Mouse (Mus musculus) layer of hippocampus, adult 6 months (tissue): ENCODE results near the gene Adprhl2. TPM values are rescaled to one million over a fixed set of nuclear protein-coding genes. Genes with fewer than 3 reads are reported as not detected.

ENCODE experiments used
- long read RNA-seq, 2 experiments: library from polyadenylated mRNA; unstranded; transcript quantifications; one replicate each; pipeline ENCODE4 v2.0.0; 2019 to 2020
- polyA plus RNA-seq: library from polyadenylated mRNA; unstranded; fragments of <200 nt; fragmentation: Nextera tagmentation; gene quantifications from 2 replicates; pipeline ENCODE4 v1.2.3, GENCODE M21; 2021

Adprhl2 gene
- polyA plus RNA-seq, result 20.2 and 22.4 TPM in 2 replicates
- long read RNA-seq, experiment 1, transcript Adprhl2-201 (6 exons, 1,672 nt), result major isoform, 40 of 46 reads
- long read RNA-seq, experiment 1, partial matches to known transcripts, result 3 of 46 reads
- long read RNA-seq, experiment 1, other reads (novel, unspliced or antisense), result 3 of 46 reads
- long read RNA-seq, experiment 2, transcript Adprhl2-202 (4 exons, 1,826 nt), result minor isoform, 7 of 174 reads
- long read RNA-seq, experiment 2, transcript Adprhl2-201 (6 exons, 1,672 nt), result major isoform, 144 of 174 reads
- long read RNA-seq, experiment 2, partial matches to known transcripts, result 2 of 174 reads
- long read RNA-seq, experiment 2, other reads (novel, unspliced or antisense), result 21 of 174 reads

DNA sequence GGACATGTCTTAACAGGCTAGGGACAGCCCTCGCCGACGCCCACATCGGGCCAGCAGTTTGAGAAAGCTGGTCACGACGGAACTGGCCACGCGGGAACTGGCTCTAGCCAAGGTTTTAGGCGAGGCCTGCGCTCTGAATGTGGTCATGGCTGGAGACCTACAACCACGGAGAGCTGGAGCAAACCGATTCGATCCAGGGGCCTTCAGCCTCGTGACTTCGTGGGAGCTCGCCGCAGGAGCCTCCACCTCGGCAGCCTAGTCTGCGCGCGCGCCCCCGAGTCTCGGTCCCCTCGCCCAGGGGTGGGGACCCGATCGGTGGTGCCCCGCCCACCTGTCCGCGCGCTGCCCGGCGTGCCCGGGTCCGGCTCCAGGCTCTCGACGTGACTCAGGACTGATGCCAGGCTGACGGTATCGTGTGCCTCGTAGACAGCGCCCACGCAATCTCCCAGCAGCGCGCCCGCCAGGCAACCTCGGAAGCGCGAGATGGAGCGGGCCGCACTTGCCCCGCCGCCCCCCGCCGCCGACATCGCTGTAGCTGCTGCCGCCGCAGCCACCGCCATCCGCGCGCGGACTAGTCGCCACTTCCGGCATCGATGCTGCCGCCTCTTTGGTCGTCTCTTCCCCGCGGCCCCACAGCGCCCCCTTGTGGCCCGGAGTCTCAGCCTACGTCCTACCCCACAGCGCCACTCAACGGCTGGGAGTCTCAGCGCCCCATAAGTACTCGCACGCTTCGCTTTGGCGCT is at the start of gene Adprhl2:
TSS of gene Adprhl2 (minus strand) at position 593 of the 743 bp plus-strand sequence.

DNA sequence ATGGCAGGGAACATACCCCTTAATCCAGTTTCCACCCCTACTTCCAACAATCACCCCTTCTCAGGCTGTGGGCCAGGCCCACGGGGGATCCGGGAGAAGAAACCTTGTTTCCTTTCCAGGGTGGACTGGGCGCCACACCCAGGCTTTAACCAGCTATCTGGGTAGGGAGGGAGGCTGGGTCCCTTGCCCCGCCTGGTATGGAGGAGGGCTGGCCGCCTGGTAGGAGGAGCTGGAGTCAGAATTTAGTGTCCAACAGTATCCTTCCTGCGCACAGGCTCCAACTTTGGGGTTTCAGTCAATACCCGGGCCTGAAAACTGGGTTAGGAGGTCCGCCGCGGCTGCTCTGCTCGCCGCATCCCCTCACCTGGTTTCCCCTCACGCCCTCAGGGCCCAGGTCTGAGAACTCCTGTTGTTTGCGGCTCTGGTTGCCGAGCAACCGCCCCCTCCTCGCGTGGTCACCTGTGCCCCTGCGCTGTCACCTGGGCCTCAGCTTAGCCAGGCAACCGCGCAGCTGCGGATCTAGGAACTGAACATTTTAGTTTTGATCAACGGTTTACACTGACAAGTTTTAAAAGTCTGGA is 3.9 kb upstream of the Adprhl2 start, which contains the start of gene Tekt2:
TSS of gene Tekt2 (minus strand) at position 408 of the 581 bp plus-strand sequence.

DNA sequence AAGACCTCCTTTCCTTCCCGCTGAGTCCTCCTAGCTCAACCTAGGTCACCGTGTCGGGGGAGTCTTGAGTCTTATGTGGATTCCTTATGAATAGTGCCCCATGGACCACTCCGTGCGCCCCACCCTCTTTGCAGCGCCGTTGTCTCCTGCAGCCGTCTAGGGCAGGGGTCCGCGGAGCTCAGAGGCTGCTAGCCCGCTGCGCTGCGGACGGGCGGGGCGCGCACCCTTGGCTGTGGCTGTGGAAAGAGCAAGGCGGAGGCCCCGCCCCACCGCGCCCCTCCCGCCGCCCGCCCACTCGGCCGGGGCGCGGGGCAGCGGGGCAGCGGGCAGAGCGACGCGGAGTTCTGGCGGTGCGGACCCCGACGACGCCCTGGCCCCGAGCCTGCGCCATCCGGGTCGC is 35.0 kb downstream of the Adprhl2 start, which contains the start of gene Col8a2:
TSS of gene Col8a2 (plus strand) at position 302 of the 400 bp plus-strand sequence.

Other genes with a start within 250 kb of the Adprhl2 start
- gene Lsm10, start 225.1 kb downstream of the Adprhl2 start, polyA plus RNA-seq, result 34.3 and 36.3 TPM in 2 replicates
- gene Stk40, start 217.7 kb downstream of the Adprhl2 start, polyA plus RNA-seq, result 3.4 and 3.9 TPM in 2 replicates
- 6.8 and 9.5 TPM in 2 replicates for gene Eva1b, start 174.0 kb downstream of the Adprhl2 start, polyA plus RNA-seq
- gene Sh3d21, start 158.2 kb downstream of the Adprhl2 start, polyA plus RNA-seq, result 0.49 and 0.69 TPM in 2 replicates
- 36.5 and 50.9 TPM in 2 replicates for gene Thrap3, start 118.9 kb downstream of the Adprhl2 start, polyA plus RNA-seq
- 46.7 and 54.9 TPM in 2 replicates for gene Map7d1, start 65.4 kb downstream of the Adprhl2 start, polyA plus RNA-seq
- gene Trappc3, start 59.4 kb downstream of the Adprhl2 start, polyA plus RNA-seq, result 42.6 and 54.1 TPM in 2 replicates
- 0.30 and 2.0 TPM in 2 replicates for gene Col8a2, start 34.9 kb downstream of the Adprhl2 start, polyA plus RNA-seq
- 0.24 and 0.63 TPM in 2 replicates for gene Tekt2, start 4.0 kb upstream of the Adprhl2 start, polyA plus RNA-seq
- 11.1 and 11.3 TPM in 2 replicates for gene Ago3, start 107.9 kb upstream of the Adprhl2 start, polyA plus RNA-seq
- gene Ago1, start 146.9 kb upstream of the Adprhl2 start, polyA plus RNA-seq, result 9.8 and 10.8 TPM in 2 replicates
- 0.65 TPM in 2 replicates for gene Ago4, start 211.8 kb upstream of the Adprhl2 start, polyA plus RNA-seq
- gene Clspn, start 235.2 kb upstream of the Adprhl2 start, polyA plus RNA-seq, result 0.30 and 0.34 TPM in 2 replicates